Mouse (Mus musculus) cerebellum, adult 9-11 months (tissue): ENCODE results near the gene Rin2.

Experiments used
- DNase-seq: peaks from one replicate; pipeline ENCODE4 v3.0.0; 2022

The Rin2 gene

DNA sequence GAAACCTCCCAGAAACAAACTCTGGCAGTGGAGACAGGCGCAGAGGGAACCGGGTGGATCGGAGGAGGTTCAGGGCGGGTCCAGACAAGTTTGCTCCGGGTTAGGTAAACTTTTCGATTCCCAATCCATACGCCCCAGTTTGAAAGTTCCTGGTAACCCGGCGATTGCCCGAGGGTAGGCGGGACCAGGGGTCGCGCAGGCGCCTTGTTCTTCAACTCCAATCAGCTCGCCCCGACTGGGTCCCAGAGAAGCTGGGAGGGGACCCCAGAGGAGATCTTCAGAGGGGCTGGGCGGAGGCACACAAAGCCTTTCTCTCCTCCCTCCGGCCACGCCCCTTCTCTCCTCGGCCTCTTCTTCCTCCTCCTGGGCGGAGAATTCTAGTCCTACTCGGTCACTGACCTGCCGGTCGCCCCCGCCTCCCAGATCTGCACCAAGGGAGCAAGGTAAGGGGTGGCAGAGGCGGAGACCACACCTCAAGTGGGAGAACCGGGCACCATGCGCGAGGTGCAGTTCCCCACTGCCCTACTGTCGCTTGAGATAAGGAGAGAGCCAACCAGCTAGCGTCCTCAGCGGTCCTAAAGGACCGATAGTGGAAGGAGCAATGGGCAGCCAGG, at the start of gene Rin2:
TSS of gene Rin2 (plus strand) at position 74 of the 614 bp plus-strand sequence.
- peak; percentile 14 for DNase-seq

DNA sequence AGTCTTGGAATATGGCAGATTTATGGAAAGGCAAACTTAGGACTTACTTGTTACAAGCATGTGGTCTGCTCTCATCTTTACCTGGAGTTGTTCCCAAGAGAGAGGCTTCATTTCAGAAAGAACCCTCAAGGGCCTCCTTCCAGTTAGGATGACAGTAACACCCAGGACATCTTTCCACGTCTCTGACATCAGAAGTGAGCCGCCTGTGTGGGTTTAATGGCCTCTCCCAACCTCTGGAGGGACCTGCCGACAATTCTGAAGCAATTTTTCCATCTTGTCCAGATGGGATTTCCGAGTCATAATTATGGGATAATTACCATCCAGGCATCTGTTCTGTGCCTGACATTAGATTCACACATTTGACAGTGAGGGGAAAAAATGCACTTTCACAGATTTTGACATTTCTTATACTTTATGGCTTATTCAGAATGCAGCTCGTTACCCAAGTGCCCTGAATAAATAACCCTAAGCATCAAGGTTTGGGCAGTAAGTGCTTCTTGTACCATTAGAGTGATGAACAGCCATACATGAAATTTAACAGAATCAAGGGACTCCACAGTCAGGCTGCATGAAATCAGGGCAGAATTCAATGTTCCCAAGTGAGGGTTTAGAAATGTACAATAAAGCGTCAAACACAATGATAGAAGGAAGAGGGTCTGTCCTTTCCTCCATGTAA, 43.8 kb upstream of the Rin2 start:
- no peak for DNase-seq

DNA sequence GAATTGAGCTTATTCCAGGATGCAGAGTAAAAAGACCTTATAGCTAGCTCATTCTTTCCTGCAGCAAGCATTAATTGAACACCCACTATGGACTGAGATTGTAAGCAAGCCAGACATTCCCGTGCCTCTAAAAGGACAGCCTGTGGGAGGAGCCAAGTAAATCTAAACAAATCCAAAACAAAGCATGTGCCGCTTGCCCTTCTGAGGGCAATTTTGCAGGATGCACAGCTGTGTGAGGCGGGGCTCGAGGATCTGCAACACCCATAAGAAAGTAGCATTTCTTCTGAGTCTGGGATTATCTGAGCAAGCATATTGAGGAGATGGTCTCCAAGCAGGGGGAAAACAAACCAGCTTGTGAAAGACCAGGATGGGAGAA, 43.2 kb upstream of the Rin2 start:
- no peak for DNase-seq

DNA sequence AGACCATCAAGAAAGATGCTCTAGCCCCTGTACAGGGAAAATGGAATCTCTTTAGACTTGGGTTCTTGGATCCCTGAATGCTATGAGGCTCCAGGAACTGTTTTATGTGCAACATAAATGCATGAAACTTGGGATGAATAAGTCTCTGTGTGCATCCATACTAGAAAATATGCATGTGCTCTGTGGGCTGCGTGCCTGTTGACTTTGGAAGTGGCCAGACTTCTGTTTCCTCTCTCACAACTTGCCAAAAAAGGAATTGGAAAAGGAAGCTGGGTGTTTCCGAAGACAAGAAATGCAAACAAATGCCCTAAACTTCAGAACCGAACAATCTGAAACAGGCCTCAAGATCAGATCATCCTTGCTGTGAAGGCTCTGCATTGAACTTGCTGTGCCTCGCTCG, 41.2 kb upstream of the Rin2 start:
- DNase-seq = no peak

DNA sequence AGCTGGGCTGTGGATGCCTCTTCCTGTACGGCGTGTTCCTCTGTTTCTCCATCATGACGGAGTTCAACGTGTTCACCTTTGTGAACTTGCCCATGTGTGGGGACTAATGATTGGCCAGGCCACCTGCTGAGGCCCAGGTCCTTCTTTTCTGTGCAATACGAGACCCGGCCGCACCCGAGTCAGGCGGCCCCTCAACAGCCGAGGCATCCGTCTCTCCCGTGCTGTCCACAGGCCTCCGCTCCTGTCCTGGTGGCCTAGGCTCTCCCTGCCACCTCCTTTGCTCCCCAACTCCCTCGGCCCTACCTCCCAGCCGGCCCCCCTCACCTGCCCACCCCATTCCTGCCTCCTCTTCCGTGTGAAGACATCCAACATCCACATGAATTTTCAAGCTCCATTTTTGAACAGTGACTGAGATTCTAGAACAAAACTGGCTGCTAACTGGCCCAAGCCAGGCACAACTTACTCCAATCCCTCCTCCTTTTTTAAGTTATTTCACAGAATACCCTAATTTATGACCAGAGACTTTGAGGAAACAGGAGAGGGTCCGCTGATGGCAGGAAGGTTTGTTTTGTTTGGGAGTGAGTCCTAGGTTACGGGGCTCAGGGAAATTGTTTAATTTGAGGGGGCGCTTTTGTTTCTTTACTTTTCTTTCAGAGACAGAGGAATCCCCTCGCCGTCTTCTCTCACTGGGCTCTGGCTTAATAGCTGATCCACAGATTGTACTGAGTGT, 34.6 kb upstream of the Rin2 start:
- no peak for DNase-seq

DNA sequence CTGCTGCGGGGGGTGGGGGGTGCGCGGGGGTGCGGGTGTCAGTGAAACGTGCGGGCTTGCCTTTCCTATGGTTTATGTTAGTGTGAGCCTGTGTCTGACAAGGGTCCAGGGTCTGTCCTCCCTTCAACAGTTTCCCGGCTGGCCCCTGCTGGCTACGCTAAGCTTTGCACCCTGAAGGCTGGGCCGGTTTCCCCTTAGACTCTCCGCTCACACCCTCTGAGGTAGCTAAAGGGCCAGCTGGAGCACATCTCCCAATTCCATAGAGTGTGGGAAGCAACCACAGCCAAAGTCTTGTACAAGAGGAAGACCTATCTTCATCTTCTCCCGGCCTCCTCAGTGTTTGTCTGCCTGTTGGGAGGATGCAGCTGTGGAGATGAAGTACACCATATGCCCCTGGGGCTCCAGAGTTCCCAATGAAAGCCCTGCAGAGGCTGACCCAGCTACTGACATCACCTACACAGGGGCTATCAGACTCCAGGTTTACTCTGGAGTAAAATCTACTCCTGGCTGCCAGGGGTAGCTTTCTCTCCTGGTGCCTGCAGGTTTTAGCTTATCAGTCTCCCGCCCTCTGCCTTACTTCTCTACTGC, 19.5 kb upstream of the Rin2 start:
- no peak for DNase-seq

DNA sequence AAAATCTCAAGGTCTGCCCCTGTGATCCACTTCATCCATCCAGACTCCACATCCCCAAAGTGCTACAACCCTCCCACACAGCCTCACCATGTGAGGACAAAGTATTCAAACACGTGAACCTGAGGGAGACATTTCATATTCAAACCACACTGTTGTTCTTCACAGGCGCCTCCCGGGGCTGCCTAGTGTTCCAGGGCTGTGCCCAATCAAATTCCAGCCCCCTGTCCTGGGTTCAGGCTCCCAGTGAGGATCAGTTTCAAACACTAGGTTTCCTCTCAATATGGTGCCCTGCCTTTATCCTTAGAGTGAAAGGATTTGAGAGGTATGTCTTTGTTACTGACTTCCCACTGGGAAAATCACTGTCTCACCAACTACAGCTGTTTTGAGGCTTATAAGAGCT, 18.9 kb upstream of the Rin2 start:
- no peak for DNase-seq

DNA sequence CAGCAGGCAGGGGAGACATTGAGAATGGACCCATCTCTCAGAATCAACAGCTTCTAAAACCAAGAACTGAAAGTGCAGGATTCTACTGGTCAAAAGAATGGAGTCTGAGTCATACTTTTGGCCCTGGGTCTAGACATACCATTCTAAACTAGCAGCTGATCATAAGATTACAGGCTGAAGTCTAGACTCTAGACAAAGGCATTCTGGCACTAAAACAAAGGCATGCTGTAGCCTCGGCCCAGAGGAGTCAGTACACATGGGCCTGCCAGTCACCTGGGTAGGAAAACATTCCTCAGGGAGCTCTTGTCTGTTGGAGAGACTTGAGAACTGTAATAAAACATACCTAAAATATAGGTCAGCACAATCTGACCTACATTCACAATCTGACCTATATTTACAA, 18.3 kb upstream of the Rin2 start:
- no peak for DNase-seq

DNA sequence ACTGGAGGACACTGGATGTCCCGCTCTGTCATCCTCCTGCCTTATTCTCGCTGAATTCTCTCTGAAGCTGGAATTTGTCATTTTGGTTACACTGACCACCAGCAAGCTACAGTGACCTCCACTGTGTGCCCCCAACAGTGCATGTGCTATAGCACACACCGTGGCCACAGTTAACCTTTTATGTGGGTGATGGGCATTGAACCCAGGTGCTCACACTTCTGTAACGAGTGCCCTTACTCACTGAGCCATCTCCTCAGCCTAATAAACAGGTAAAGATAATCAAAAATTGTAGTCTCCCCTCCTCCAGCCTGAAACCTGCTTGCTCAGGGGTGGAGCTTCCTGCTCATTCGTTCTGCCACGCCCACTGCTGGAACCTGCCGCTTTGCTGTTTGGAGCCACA, 13.8 kb upstream of the Rin2 start:
- DNase-seq = no peak

DNA sequence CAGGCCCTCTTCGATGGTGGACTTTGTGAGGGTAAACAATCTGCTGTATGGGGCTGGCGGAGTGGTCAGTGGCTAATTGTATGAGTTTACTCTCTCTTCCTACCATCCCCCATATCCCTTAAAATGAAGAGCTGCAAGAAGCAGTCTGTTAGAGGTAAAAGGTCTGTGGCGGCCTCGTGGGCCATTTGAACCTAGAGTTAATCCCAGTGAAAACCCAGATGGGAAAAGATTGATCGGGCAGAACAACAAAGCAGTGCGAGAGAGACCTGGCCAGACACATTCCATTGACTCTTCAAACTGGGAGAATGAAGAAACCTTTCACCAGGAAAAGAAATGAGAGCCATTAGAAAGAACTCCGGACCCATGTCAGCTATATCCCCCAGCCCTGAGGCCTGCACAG, 11.1 kb upstream of the Rin2 start:
- no peak for DNase-seq

DNA sequence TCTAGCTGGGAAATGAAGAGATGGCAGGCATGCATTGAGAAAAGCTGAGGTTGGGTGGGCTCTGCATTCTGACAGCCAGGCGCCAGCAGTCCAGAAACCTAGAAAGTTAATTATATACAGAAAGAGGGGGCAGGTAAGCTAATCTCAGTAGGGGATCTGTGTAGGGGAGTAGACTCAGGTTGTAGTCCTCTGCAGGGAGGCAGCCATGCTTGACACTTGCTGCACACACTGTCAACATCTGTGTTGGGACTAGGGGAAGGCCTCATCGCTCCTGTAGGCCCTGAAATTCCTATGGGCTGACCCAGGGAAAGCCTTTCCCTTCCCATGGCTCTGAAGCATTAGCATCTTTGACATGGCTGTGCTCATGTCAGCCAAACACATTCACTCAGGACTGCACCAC, 10.7 kb upstream of the Rin2 start:
- DNase-seq = no peak

DNA sequence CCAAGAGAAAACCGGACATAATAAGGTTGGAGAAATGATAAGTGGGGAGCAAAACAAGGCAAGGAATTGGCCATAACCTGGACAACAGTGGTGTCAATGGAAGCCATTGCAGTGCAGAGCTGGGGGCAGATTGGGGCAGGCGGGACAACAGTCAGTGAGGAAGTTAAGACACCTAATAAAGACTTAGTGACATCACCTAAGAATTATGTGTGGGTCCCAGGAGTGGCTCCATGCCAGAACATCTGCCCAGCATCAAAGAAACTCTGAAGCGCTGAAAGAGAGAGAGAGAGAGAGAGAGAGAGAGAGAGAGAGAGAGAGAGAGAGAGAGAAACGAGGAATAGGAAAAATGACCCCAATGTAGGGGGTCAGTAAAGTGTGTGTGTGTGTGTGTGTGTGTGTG, 6.9 kb upstream of the Rin2 start:
- DNase-seq = no peak

DNA sequence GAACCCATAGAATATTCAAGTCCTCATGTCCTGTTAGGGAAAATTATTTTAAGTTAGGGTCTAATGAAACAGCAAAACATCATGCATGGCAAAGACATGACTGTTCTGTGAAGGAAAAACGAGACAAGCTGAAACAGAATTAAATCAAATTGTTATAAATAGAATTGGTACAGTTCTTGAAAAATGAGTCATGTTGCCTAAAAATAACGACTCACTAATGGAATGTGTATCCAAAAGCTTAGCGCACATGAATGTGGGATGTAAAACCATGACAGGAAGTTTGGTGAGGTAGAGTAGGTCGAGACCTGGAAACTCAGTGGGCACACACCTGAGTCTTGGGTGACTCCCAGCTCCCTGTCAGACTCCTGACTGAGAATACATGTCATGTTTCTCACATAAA, 4.9 kb upstream of the Rin2 start:
- DNase-seq = no peak

DNA sequence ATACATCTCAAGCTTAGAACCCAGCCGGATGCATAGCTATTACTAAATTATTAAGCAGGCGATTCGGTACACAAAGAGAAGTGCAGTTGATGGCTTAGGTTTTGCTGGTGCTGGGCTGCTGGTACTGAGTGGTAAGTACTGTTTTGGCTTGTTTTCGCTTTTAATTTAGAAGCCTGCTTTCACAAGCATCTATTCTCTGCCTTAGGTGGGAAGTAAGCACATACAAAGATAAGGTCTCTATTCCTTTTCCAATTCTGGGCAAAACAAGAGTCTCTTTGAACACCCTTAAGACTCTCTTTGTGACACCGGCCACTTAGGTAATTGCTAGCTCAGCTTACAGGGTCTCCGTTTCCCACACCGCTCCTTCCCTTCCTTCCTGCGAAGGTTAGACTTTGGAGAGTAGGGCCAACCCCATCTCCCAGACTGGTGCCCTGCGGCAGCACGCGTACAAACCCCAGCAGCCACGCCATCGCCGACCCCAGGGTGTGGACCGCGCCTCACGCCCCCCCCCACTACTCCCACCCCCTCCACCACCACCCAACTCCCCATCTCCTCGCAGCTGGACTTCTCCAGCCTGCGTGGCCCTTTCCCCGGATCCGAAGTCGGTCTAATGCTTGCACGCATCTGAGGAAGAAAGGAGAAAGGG, 396 bp upstream of the Rin2 start:
- DNase-seq = no peak

DNA sequence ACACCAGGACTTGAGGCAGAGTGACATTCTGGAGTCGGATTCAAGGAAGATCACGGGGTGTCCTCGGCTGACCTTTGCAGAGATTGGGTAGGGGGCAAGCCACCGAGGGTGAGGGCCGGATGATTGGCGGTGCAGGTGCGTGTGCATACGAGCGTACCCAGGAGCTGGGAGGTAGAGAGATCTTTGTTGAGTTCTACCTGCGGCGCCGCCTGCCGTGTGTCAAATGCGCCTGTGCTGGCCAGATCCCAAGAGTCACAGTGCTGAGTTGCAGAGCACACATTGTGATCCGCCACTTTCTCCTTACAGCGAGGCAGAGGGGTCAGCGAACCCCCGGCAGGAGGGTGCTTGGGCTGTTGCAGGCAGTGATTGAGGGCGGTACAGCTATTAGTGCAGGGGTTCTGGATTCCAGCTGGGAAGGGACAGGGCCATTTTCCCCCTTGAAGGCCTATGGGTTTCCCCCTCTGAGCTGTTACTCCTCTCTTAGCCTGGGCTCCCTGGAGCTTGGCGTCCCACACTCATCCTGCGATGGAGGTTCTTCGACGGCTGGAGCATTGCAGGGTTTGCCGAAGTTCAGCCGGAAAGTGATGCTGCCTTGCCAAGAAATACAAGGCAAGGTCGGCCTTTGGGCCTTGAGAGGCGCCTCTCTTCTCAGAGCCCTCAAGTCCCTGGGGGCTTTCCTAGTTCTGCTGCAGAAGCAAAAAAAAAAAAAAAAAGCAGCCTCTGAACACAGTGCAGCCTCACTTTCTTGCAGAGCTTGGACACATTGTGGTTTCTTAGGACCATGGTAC, 935 bp downstream of the Rin2 start:
- no peak for DNase-seq

DNA sequence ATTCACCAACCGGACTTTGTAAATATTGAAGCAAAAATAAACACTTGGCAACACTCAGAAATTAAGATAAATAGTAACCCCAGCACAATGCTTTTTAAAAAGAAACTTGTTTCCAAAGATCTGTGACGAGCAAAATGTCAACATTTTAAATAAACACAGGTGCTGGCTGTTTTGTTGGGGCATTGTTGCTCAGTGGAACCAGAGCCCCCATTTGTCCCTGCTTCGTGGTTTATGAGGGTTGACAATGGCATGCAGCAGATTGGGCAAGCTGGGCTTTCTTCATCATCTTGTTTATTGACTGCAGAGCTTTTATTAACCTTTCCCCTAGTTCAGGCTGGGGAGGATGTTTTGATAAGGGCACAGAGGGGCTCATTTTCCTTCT, 1.5 kb downstream of the Rin2 start:
- no peak for DNase-seq

DNA sequence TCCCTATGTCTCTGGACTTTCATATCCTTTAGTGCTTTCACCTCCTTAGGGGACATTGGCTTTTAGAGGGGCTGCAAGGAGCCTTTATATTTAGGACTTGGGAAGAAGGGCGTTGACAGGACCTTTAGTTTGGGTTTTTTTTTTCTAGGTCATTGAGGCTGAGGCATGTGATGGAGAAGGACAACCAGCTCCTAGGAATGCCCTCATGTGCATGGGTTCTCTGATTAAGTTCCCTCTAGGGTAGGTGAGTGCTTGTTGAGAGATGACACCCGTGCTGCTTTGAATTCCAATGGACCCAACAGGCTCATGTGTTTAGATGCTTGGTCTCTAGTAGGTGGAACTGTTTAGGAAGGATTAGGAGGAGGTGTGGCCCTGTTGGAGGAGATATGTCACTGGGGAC, 1.9 kb downstream of the Rin2 start:
- no peak for DNase-seq

DNA sequence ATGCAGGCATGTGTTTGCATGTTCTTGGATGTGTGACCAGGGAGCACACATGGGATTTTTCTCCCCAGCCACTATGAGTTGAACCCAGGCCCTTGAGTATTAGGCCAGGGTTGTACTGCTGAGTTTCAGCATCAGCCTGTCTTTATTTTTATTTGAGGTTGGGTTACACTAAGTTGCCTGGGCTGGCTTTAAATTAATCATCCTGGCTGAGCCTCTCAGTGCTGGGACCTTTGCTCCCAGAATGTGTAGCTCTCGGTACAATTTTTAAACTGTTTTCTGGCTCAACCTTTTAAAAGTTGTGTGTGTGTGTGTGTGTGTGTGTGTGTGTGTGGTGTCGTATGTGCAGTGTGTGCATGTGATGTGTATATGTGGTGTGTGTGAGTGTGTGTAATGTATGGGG, 5.1 kb downstream of the Rin2 start:
- DNase-seq = no peak

DNA sequence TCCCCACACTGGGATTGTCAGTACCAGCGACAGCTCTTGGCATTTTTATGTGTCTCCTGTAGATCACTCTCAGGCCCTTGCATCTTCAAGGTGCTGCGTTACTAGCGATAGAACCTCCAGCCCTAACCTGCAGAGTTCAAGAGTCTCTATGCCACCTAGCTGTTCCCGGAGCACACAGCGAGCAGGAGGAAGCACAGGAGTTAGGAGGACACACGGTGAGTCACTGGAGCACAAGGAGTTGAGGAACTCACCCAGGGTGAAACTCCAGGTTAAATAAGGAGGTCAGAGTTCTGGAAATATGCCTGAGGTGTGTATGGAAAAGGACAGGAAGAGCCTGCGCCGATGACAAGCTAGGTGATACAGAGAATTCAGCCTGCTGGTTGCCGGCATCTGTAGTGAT, 5.7 kb downstream of the Rin2 start:
- no peak for DNase-seq

DNA sequence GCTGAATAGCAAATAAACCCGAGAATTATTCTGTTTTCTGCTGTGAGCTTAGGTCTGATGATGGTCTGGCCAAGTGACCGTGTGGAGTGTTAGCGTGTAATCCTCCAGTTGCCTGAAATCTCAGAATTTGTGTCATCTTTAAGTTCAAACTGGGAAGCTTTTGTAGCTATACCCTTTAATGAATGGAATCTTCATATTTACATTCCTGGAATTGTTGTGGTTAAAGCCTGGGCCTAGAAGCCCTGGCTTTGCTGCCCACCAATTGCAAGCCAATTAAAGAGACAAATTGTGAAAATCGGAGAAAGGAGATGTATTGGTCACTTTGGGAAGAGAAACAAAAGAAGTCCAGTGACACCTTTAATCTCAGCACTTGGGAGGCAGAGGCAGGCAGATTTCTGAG, 6.6 kb downstream of the Rin2 start:
- DNase-seq = no peak

DNA sequence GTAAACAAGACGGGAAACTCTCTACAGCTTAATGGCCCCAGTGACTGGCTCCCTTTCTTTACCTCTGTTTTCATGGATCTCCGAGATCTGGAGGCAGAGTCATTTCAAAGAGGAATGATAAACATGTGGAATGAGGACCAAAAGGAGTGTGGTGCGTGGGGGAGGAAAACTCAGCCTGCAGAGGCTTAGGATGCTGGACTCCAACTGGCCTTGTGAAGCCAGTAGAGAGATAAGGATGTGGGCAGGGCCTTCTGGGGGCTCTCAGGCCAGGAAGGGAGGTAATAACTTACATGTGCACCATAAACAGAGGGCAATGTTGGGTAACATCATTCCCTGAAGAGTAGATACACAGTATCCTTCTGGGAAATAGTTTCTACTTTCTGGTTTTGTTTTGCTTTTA, 7.9 kb downstream of the Rin2 start:
- DNase-seq = no peak

DNA sequence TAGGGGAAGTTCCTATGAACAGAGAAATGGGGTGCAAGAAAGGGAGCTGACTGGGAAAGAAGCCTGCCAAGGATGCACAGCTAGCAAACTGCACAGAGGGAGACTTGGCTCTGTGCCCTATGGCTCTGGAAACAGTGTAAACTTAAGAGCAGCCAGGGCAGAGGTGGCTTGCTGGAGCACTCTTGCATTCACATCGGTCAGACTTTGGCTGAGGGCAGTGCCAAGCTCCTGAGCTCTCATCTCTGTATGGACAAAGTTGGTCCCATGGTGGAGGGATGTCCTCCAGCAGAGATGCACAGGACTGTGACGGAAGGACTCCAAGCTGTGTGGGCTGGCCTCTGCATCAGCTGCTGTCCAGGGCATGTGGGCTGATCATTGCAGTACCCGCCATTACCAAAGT, 8.5 kb downstream of the Rin2 start:
- no peak for DNase-seq

DNA sequence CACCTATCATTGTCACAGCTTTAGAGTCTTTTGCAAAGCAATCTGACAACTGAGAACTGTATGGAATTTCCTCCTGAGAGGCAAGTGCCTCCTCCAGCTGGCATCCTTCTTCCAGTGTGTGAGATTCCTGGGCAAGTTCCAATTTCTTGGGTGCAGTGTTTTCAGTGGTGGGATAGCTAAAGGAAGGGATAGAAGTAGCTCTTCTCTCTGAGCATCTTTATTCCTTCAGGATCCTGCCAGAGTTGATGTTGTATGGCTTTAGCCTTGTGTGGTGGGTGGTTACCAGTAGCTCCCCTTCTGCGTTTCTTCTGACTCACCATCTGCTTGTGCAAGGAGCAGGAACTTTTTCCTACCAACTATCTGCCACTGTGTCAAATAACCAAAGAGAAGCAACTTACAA, 9.1 kb downstream of the Rin2 start:
- DNase-seq = no peak
